Mouse (Mus musculus) heart, embryonic 15.5 days (tissue): Measurements from ENCODE around the gene D11Wsu47e. TPM values are rescaled to one million over a fixed set of nuclear protein-coding genes. Genes with fewer than 3 reads are reported as not detected.
A peak's percentile ranks its signal among the peaks of the same experiment; 100 is the strongest.

ENCODE experiments used
- ATAC-seq: fragments of 200-750 bp; cut with Nextera tagmentation; replicated peaks from 2 replicates; pipeline ENCODE4 v1.8.0; 2017; ENCODE audit warnings: low read depth, moderate TSS enrichment; ENCODE audit not compliant: insufficient number of reproducible peaks, insufficient read depth, low FRiP score
- H3K27ac ChIP-seq: fragments of 300-500 bp; sonication (generic); 2 replicates; pipeline ENCODE4 v1.5.1; 2015; ENCODE audit warnings: mild to moderate bottlenecking, inconsistent platforms
- H3K27me3 ChIP-seq: fragments of 300-500 bp; sonication (generic); 2 replicates; pipeline ENCODE4 v1.6.1; 2015; ENCODE audit warnings: inconsistent platforms
- H3K36me3 ChIP-seq: fragments of 300-500 bp; sonication (generic); 2 replicates; pipeline ENCODE4 v1.6.1; 2015; ENCODE audit warnings: mild to moderate bottlenecking, inconsistent platforms
- H3K4me1 ChIP-seq: fragments of 300-500 bp; sonication (generic); replicated peaks from 2 replicates; pipeline ENCODE4 v1.6.1; 2015; ENCODE audit warnings: inconsistent platforms
- H3K4me2 ChIP-seq: fragments of 300-500 bp; sonication (generic); 2 replicates; pipeline ENCODE4 v1.6.1; 2015; ENCODE audit warnings: inconsistent platforms, mild to moderate bottlenecking, moderate library complexity
- H3K4me3 ChIP-seq: fragments of 300-500 bp; sonication (generic); 2 replicates; pipeline ENCODE4 v1.5.1; 2015; ENCODE audit warnings: mild to moderate bottlenecking, inconsistent platforms
- H3K9ac ChIP-seq: fragments of 300-500 bp; sonication (generic); 2 replicates; pipeline ENCODE4 v1.6.1; 2015; ENCODE audit warnings: mild to moderate bottlenecking, inconsistent platforms
- H3K9me3 ChIP-seq: fragments of 300-500 bp; sonication (generic); replicated peaks from 2 replicates; pipeline ENCODE4 v1.6.1; 2016; ENCODE audit warnings: inconsistent platforms
- WGBS: fragments of 180-500 bp; shearing (Covaris S2); methylation state at CpG from one replicate; pipeline ENCODE4 v1.1.7; 2015; ENCODE audit warnings: mixed read lengths; 5-methylcytosine and 5-hydroxymethylcytosine counted together
- polyA plus RNA-seq: library from polyadenylated mRNA; unstranded; fragments of >200 nt; fragmentation: Nextera tagmentation; extraction: Ambion mirVana; gene quantifications from 2 replicates; pipeline ENCODE4 v1.2.1, GENCODE M21; 2015

The D11Wsu47e gene
- polyA plus RNA-seq, 1 experiment from 2014 or later: 13.8 TPM

- no peak overlapping the region for H3K9ac ChIP-seq
- no peaks in the 10 kb centered on the region for H3K9me3 ChIP-seq
- no peaks in the 10 kb centered on the region for H3K27me3 ChIP-seq
- H3K4me3 ChIP-seq: no peak overlapping the region
- no peak overlapping the region for H3K4me2 ChIP-seq
- ATAC-seq: no peak; the same call in 1 of the 2 replicates
- 57% methylated on average over 8 of the region's 8 CpGs for WGBS
- H3K4me1 ChIP-seq: peaks cover 49% of the 10 kb centered on the region
- H3K27ac ChIP-seq: no peak overlapping the region
- H3K36me3 ChIP-seq: peaks cover 10% of the 10 kb centered on the region
Observed at GRCm38 (mm10) chr11:113739213-113739612, 55.0 kb downstream of the D11Wsu47e start.

DNA sequence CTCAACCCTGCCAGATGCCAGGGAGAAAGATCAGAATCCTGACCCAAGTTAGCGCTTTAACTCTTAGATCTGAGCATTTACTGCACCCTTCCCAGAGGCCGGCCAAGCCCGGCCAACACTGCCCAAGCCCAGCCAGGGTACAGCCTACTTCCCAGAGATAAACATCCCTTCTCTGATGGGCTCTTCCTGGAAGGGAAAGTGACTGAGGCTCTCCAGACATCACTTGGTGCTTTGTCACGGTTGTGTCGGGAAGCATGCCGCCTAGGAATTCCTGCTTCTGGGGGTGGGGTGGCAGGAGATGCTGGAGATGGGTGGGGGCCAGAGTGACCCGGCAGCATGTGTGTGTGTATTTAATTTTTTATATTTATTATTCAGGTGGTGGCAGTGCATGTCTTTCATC lies 55.9 kb downstream of the D11Wsu47e start:
- Histone ChIP-seq H3K9me3 (no peaks in the 10 kb centered on the region), H3K4me2 (no peak overlapping the region), H3K36me3 (peaks cover 10% of the 10 kb centered on the region), H3K4me1 (peaks cover 42% of the 10 kb centered on the region), H3K9ac (no peak overlapping the region), H3K27ac (peak overlapping the region; percentile 10; the same call in 1 of the 2 replicates), H3K27me3 (no peaks in the 10 kb centered on the region), H3K4me3 (no peak overlapping the region)
- no peak for ATAC-seq
- 29% methylated on average over 7 of the region's 7 CpGs for WGBS

DNA sequence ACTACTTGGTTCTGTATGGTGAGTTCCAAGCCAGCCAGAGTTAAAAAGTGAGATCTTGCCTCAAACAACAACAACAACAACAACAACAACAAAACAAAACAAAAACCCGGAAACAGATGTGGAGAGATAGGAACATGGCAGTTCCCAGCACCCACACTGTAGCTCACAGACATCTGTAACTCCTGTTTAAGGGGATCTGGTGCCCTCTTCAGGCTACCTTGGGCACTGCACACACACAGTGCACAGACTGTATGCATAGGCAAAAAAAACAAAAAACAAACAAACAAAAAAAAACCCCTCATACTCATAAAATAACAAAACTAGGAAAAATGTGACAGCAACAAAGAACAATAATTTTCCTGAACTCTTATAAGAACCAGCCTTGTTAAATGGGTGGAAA lies 58.8 kb downstream of the D11Wsu47e start:
- H3K27ac ChIP-seq: no peak overlapping the region
- H3K36me3 ChIP-seq: peaks cover 10% of the 10 kb centered on the region
- no peak for ATAC-seq
- no peak overlapping the region for H3K9ac ChIP-seq
- 90% methylated on average over 1 of the region's 1 CpGs for WGBS
- no peaks in the 10 kb centered on the region for H3K27me3 ChIP-seq
- no peak overlapping the region for H3K4me2 ChIP-seq
- H3K9me3 ChIP-seq: no peaks in the 10 kb centered on the region
- H3K4me1 ChIP-seq: peaks cover 48% of the 10 kb centered on the region
- no peak overlapping the region for H3K4me3 ChIP-seq

Other genes with a start within 250 kb of the D11Wsu47e start
- gene Sstr2, start 65.1 kb upstream of the D11Wsu47e start, polyA plus RNA-seq: 0.24 and 2.2 TPM in 2 replicates
- gene Cog1, start 35.2 kb upstream of the D11Wsu47e start, polyA plus RNA-seq: 15.5 and 19.2 TPM in 2 replicates
- gene Slc39a11, start 34.3 kb upstream of the D11Wsu47e start, polyA plus RNA-seq: 13.4 and 17.9 TPM in 2 replicates
- 33.5 and 37.9 TPM in 2 replicates for gene Fam104a, start 257 bp upstream of the D11Wsu47e start, polyA plus RNA-seq
- 0.74 and 5.1 TPM in 2 replicates for gene Cpsf4l, start 25.6 kb downstream of the D11Wsu47e start, polyA plus RNA-seq
- 21.2 and 32.3 TPM in 2 replicates for gene Cdc42ep4, start 67.5 kb downstream of the D11Wsu47e start, polyA plus RNA-seq